Mouse (Mus musculus) ovary, adult 18-20 months (tissue): ENCODE results near the gene Gatad2a.
A peak's percentile ranks its signal among the peaks of the same experiment; 100 is the strongest.

Experiments used
- DNase-seq: peaks from one replicate; pipeline ENCODE4 v3.0.0; 2022; ENCODE audit warnings: low spot score, mixed read lengths

The Gatad2a gene

GRCm38 (mm10) chr8:69899876-69900275 is 96.3 kb downstream of the Gatad2a start:
- DNase-seq: no peak

GRCm38 (mm10) chr8:69897857-69898256 is 98.3 kb downstream of the Gatad2a start:
- DNase-seq: no peak

GRCm38 (mm10) chr8:69895772-69896451 is 100.3 kb downstream of the Gatad2a start:
- no peak for DNase-seq

- DNase-seq: no peak
Observed at GRCm38 (mm10) chr8:69894836-69895332, 101.3 kb downstream of the Gatad2a start.

GRCm38 (mm10) chr8:69893863-69894262 is 102.3 kb downstream of the Gatad2a start:
- DNase-seq: no peak

GRCm38 (mm10) chr8:69890813-69891241 is 105.4 kb downstream of the Gatad2a start:
- no peak for DNase-seq

GRCm38 (mm10) chr8:69888902-69889301 is 107.3 kb downstream of the Gatad2a start:
- no peak for DNase-seq

- DNase-seq: no peak
Observed at GRCm38 (mm10) chr8:69888244-69888866, 107.8 kb downstream of the Gatad2a start.

GRCm38 (mm10) chr8:69887289-69888243 is 108.6 kb downstream of the Gatad2a start, which contains the start of gene Cilp2:
Gene Cilp2 (minus strand): TSS chr8:69887687.
- DNase-seq: no peak

- no peak for DNase-seq
Observed at GRCm38 (mm10) chr8:69884141-69884540, 112.0 kb downstream of the Gatad2a start.

- DNase-seq: no peak
Observed at GRCm38 (mm10) chr8:69882833-69883600, 113.2 kb downstream of the Gatad2a start.

GRCm38 (mm10) chr8:69882021-69882756 is 114.0 kb downstream of the Gatad2a start:
- DNase-seq: peak; percentile 42

GRCm38 (mm10) chr8:69881261-69881865 is 114.8 kb downstream of the Gatad2a start:
- no peak for DNase-seq

GRCm38 (mm10) chr8:69880841-69881240 is 115.3 kb downstream of the Gatad2a start:
- DNase-seq: no peak

- no peak for DNase-seq
Observed at GRCm38 (mm10) chr8:69879678-69880077, 116.5 kb downstream of the Gatad2a start.

GRCm38 (mm10) chr8:69877992-69878391 is 118.2 kb downstream of the Gatad2a start:
- DNase-seq: no peak

GRCm38 (mm10) chr8:69877396-69877795 is 118.8 kb downstream of the Gatad2a start:
- DNase-seq: no peak

- no peak for DNase-seq
Observed at GRCm38 (mm10) chr8:69876967-69877366, 119.2 kb downstream of the Gatad2a start.

GRCm38 (mm10) chr8:69876097-69876496 is 120.1 kb downstream of the Gatad2a start:
- no peak for DNase-seq

- DNase-seq: no peak
Observed at GRCm38 (mm10) chr8:69874654-69875053, 121.5 kb downstream of the Gatad2a start.
